Mouse (Mus musculus) right cerebral cortex, postnatal 4 days (tissue): ENCODE measurements at regions not wholly inside any gene's neighbourhood (a gene's known extent, or its start where the extent isn't known, plus 50 kb on each side); places are given as distances from the start of the nearest gene placed in this dataset.
"Not testable (repeated sequence)": the region's sequence is repeated elsewhere in the genome, so short reads cannot be mapped to it uniquely, and the experiment has no call there.

Source experiments
- DNase-seq: peaks from one replicate; pipeline ENCODE4 v3.0.0-alpha.2; 2022

- DNase-seq: no peak
These were observed 782.6 kb upstream of the Agtr1b start for GRCm38 (mm10) chr3:21149618-21150017.

DNA sequence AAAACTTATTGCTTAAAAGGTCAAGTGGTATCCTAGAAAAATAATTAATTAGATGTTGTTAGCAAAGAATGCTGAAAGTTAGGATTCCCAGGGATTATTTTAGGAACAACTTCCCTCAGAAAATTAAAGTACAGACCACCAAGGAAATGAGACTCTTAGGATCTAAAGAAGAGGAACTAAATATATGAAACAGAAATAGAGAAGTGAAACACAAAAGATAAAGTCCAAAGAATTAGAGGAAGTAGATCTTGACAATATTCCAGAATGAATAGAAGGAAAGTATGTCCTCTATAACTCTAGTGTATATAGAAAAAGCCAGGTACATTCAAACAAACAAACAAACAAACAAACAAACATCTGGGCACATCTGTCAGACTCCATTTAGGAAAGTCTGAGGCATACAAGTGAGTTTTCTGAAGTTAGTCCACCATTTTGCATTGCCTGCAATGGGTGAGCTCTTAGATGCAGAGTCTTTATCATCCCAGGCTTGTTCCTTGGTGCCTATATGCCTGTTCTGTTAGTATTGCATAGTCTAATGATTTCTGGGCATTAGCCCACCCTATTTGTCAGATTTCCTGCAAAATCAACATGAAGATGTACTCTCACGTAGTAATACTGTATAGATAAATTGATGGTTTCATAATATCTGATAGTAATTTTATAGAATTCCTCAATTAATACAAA lies 762.0 kb upstream of the Agtr1b start:
- DNase-seq: no peak

GRCm38 (mm10) chr3:21126191-21126590 lies 759.2 kb upstream of the Agtr1b start:
- DNase-seq: no peak

- DNase-seq: no peak
These were observed 751.4 kb upstream of the Agtr1b start for GRCm38 (mm10) chr3:21118164-21118902.

DNA sequence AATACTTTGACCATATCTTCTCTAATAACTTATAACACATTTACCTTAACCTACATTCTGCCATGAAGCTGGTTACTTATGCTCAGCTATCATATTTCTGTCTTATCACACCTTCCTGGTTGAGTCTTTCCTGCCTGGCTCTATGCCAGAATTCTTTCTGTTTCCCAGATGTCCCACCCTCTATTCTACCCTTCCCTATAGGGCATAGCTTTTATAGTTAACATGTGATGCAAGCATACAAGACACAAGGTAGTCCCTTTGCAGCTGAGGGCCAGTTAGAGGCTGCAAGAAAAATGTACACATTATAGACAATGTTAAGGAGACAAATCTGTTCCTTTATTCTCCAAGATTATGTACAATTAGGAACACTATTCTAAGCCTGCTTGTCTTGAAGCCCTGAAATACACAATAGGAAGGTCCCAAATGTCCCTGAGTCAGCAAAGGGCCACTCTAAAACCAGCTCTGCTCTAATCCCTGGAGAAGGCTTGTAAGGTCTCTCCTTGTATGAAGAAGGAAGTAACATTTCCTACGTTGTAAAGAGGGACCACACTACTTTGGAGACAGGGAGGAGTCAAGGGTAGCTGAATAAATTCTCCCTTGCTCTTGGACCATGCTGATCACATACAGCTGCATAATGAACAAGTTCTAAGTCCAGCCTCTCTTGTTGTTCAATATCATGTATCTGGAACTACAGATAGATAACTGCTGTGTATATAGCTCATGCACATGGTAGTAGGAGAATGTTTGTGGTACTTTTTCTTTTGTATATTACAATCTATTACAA lies 745.0 kb upstream of the Agtr1b start:
- DNase-seq: no peak

DNA sequence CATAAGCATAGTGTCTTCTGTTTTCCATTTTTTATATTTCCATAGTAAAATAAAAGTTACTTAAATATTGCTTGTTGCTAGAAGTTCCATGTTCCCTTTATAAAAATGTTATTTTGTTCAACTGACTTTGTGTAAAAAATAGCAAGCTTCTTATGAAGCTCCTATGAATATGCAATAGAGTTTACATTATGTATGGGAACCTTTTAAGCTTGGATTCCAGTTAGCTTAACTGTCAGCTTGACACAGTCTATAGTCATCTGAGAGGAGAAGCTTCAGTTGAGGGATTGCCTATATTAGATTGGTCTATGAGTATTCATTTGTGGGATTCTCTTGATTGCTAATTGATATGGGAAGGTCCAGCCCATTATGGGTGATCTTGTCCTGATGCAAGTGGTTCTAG lies 723.2 kb upstream of the Agtr1b start:
- no peak for DNase-seq

DNA sequence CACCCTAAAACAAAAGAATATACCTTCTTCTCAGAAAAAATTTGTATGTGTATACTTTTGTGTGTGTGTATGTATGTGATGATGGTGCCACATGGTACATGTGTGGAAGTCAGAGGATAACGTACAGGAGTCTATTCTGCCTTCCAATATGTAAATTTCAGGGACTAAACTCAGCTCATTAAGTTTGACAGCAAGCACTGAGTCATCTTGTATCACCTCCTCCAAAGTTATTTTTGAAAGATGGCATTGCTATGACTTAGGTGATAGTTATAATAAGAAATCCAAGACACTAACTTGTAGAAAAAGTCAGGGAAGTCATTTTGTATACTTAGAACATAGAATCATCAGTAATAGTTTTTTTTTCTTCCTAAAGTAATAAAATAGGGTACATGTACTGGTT lies 719.4 kb upstream of the Agtr1b start:
- no peak for DNase-seq

DNA sequence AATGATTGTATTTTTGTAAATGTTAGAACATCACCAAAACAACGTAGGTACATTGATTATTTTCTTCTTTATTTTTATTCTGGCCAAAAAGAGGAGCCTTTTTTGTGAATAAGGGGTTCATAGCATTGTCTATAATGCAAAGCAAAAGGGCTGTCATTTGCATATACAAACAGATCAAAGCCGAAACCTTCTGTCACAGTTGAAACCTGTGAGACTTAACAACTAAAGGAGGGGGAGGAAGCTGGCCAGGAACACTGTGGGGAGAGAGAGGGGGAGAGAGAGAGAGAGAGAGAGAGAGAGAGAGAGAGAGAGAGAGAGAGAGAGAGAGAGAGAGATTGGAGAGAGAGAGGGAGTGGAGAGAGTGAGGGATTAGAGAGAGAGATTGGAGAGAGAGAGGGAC lies 710.6 kb upstream of the Agtr1b start:
- no peak for DNase-seq

GRCm38 (mm10) chr3:21053337-21053736 lies 686.4 kb upstream of the Agtr1b start:
- not testable (repeated sequence) for DNase-seq

- DNase-seq: not testable (repeated sequence)
These were observed 682.4 kb upstream of the Agtr1b start for GRCm38 (mm10) chr3:21049365-21049764.

GRCm38 (mm10) chr3:21045981-21046380 lies 679.0 kb upstream of the Agtr1b start:
- DNase-seq: no peak

GRCm38 (mm10) chr3:21025876-21026275 lies 658.9 kb upstream of the Agtr1b start:
- peak; percentile 16 for DNase-seq

- DNase-seq: no peak
These were observed 654.0 kb upstream of the Agtr1b start for GRCm38 (mm10) chr3:21020946-21021345.

- DNase-seq: no peak
These were observed 653.3 kb upstream of the Agtr1b start for GRCm38 (mm10) chr3:21020297-21020696.

- no peak for DNase-seq
These were observed 642.7 kb upstream of the Agtr1b start for GRCm38 (mm10) chr3:21009650-21010049.

- no peak for DNase-seq
These were observed 631.3 kb upstream of the Agtr1b start for GRCm38 (mm10) chr3:20998295-20998694.

GRCm38 (mm10) chr3:20989486-20989970 lies 622.6 kb upstream of the Agtr1b start:
- no peak for DNase-seq

GRCm38 (mm10) chr3:20986942-20987341 lies 620.0 kb upstream of the Agtr1b start:
- DNase-seq: peak; percentile 8

GRCm38 (mm10) chr3:20986377-20986727 lies 619.4 kb upstream of the Agtr1b start:
- peak; percentile 30 for DNase-seq

GRCm38 (mm10) chr3:20985682-20986376 lies 618.9 kb upstream of the Agtr1b start:
- peak; percentile 40 for DNase-seq

- no peak for DNase-seq
These were observed 617.2 kb upstream of the Agtr1b start for GRCm38 (mm10) chr3:20984146-20984545.

- DNase-seq: no peak
These were observed 606.1 kb upstream of the Agtr1b start for GRCm38 (mm10) chr3:20973077-20973476.
